Comparison of ENCODE assay signal across 13 mouse cellular contexts in genomic region chr13:32544986-32545740, GRCm38 (mm10).
DNase-seq lines count a peak whose midpoint lies in the region; TF ChIP-seq lines count a peak whose summit lies in the region.
"Had no signal": no experiment of that assay in that cellular context is flagged by ENCODE, and none has a peak within 500 bp of the region (broad histone marks: within the 10 kb centered on the region; RNA-seq: fewer than 3 reads in every experiment).

No protein-coding gene starts in this region.

- H3K9me3 ChIP-seq in limb, embryonic 10.5 days (replicated peaks): no peaks in the 10 kb centered on the region
- H3K9me3 ChIP-seq: liver, embryonic 12.5 days had no signal

- TF ChIP-seq EP300 in heart, adult 2 months (IDR thresholded peaks at IDR 0.05; ENCODE audit: insufficient read depth, low read depth, low read length): no peak

- no peak for TF ChIP-seq POLR2A in brain, embryonic 14.5 days (IDR thresholded peaks at IDR 0.05; ENCODE audit: borderline replicate concordance, extremely low read depth, insufficient read depth, insufficient read length, poor library complexity, severe bottlenecking)
- no peak for TF ChIP-seq POLR2A in myocyte (IDR thresholded peaks at IDR 0.05; ENCODE audit: insufficient read length, low read depth)
- no peak for TF ChIP-seq POLR2A in heart, adult 2 months (IDR thresholded peaks at IDR 0.05; ENCODE audit: insufficient read depth, low read depth, low read length)

- H3K4me3 ChIP-seq in myocyte: no peak overlapping the region
- H3K4me3 ChIP-seq in heart, adult 2 months: no peak overlapping the region
- no peak overlapping the region for H3K4me3 ChIP-seq in limb, embryonic 10.5 days
- H3K4me3 ChIP-seq: liver, embryonic 12.5 days had no signal

- H3K36me3 ChIP-seq in myocyte (ENCODE audit: control insufficient read depth, insufficient read depth): no peaks in the 10 kb centered on the region
- H3K36me3 ChIP-seq in heart, adult 2 months (ENCODE audit: control insufficient read depth, insufficient read depth, low read length): no peaks in the 10 kb centered on the region
- H3K36me3 ChIP-seq in limb, embryonic 10.5 days: no peaks in the 10 kb centered on the region
- H3K36me3 ChIP-seq: liver, embryonic 12.5 days had no signal

- TF ChIP-seq CTCF in brain, embryonic 14.5 days (IDR thresholded peaks at IDR 0.05; ENCODE audit: borderline replicate concordance, extremely low read depth, insufficient read depth, insufficient read length): no peak
- no peak for TF ChIP-seq CTCF in heart, adult 2 months (IDR thresholded peaks at IDR 0.05)

- H3ac ChIP-seq in myocyte (ENCODE audit: control insufficient read depth, insufficient read length): no peak overlapping the region

- H3K79me2 ChIP-seq in myocyte (ENCODE audit: control insufficient read depth, insufficient read depth): no peaks in the 10 kb centered on the region
- H3K79me2 ChIP-seq in heart, adult 2 months (replicated peaks; ENCODE audit: control insufficient read depth, insufficient read depth, low read length): no peaks in the 10 kb centered on the region

- peak; percentile 8 for DNase-seq in cerebellum, adult 9-10 months
- no peak for DNase-seq in cerebellum, adult 11 months
- DNase-seq in layer of hippocampus, adult 9-11 months: peak; percentile 52
- DNase-seq in layer of hippocampus, postnatal 25 days (ENCODE audit: extremely low spot score in 1 of 2, low spot score in 1 of 2): no peak
- peak; percentile 12 for DNase-seq in brain, embryonic 14.5 days (ENCODE audit: low read depth)
- DNase-seq in heart, adult 2 months: no peak
- no peak for DNase-seq in limb, embryonic 10.5 days (ENCODE audit: low spot score)
- DNase-seq: cerebellum, postnatal 10 days; heart, adult 11 months; kidney, postnatal 25 days had no signal

- no peak overlapping the region for H3K9ac ChIP-seq in heart, adult 2 months (ENCODE audit: low read depth, low read length)
- H3K9ac ChIP-seq: liver, embryonic 12.5 days had no signal

- 71% methylated on average over 7 of the region's 7 CpGs for WGBS in heart, adult 2 months
- 75% methylated on average over 7 of the region's 7 CpGs for WGBS in limb, embryonic 10.5 days

- peak overlapping the region; percentile 55 for H3K4me2 ChIP-seq in myocyte (ENCODE audit: low read depth)
- H3K4me2 ChIP-seq: liver, embryonic 12.5 days; midbrain, embryonic 11.5 days had no signal

- intact Hi-C loops in heart, adult 2 months (cut with DNase I): no loop called here

- no peaks in the 10 kb centered on the region for H3K4me1 ChIP-seq in heart, adult 2 months (ENCODE audit: control insufficient read depth, insufficient read depth, low read length)
- H3K4me1 ChIP-seq in limb, embryonic 10.5 days: no peaks in the 10 kb centered on the region
- H3K4me1 ChIP-seq: liver, embryonic 12.5 days had no signal

- H3K27me3 ChIP-seq in myocyte (ENCODE audit: control insufficient read depth, insufficient read depth, insufficient read length): no peaks in the 10 kb centered on the region
- no peaks in the 10 kb centered on the region for H3K27me3 ChIP-seq in heart, adult 2 months (ENCODE audit: control insufficient read depth, insufficient read depth, low read length)
- H3K27me3 ChIP-seq in limb, embryonic 10.5 days (ENCODE audit: low read depth, poor library complexity, severe bottlenecking): no peaks in the 10 kb centered on the region
- H3K27me3 ChIP-seq: liver, embryonic 12.5 days had no signal

- H3K27ac ChIP-seq in heart, adult 2 months: no peak overlapping the region
- H3K27ac ChIP-seq in limb, embryonic 10.5 days: no peak overlapping the region
- H3K27ac ChIP-seq: liver, embryonic 12.5 days had no signal

TF ChIP-seq in myocyte, 11 proteins besides CTCF, POLR2A, EP300 and RAD21:
- TF ChIP-seq MYOD1 (IDR thresholded peaks at IDR 0.05; ENCODE audit: control insufficient read depth in 1 of 3, insufficient read length in 2 of 3, low read depth in 2 of 3): no peak
- peak; percentile 36 for TF ChIP-seq USF1 (IDR thresholded peaks at IDR 0.05; ENCODE audit: low read depth)

Comparison
In these comparisons a context has a peak if more than half of its experiments do, and no peak if none do; other contexts are left out.
1. DNase-seq: peak in cerebellum, adult 9-10 months (single experiment), layer of hippocampus, adult 9-11 months (single experiment) and brain, embryonic 14.5 days (single experiment); none in cerebellum, adult 11 months (single experiment), layer of hippocampus, postnatal 25 days (0 of 2), heart, adult 2 months (0 of 2) and limb, embryonic 10.5 days (single experiment).